ENCODE assay signal across 21 mouse cellular contexts in the genomic region with DNA sequence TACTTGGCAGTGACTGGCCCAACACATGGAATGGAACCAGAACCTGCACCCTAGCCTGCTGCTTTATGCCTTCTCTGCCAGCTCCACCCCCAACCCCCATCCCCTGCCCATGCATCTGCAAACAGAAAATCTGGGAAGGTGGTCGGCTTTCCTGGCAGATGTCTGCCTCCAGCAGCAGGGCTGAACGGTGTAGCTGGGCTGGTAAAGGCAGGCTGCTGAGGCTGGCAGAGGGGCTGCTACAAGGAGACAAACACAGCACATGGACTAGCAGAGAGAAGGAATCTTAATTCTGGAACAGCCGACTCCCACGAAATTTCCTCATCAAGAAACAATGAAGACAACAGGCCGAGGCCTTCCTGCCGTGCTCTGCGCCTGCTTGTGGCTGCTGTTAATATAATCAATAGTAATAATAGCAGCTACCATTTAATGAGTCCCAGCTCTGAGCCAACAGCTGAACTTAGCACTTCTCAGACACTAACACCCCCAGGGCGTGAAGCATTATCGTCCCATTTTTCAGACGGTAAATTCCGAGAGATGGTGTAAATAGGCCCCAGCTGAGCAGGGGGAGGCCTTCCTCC. TPM values are rescaled to one million over a fixed set of nuclear protein-coding genes. Genes with fewer than 3 reads are reported as not detected.
DNase-seq lines count a peak whose midpoint lies in the region; ATAC-seq and TF ChIP-seq lines count a peak whose summit lies in the region.
"Had no signal": no experiment of that assay in that cellular context is flagged by ENCODE, and none has a peak within 500 bp of the region (broad histone marks: within the 10 kb centered on the region; RNA-seq: fewer than 3 reads in every experiment).

No protein-coding gene starts in this region.

- H3K36me3 ChIP-seq in forebrain, embryonic 16.5 days (ENCODE audit: control insufficient read depth, insufficient read depth) = no peaks in the 10 kb centered on the region
- H3K36me3 ChIP-seq in limb, embryonic 12.5 days = no peaks in the 10 kb centered on the region
- H3K36me3 ChIP-seq: liver, embryonic 15.5 days; midbrain, embryonic 12.5 days had no signal

- no peak overlapping the region for H3K4me3 ChIP-seq in layer of hippocampus, adult 2 months
- no peak overlapping the region for H3K4me3 ChIP-seq in forebrain, embryonic 16.5 days (replicated peaks; ENCODE audit: low read length)
- H3K4me3 ChIP-seq in limb, embryonic 12.5 days (replicated peaks) = no peak overlapping the region
- H3K4me3 ChIP-seq: gastrocnemius, adult 2 months; liver, embryonic 15.5 days; midbrain, embryonic 12.5 days; myocyte had no signal

- no peak overlapping the region for H3K27ac ChIP-seq in layer of hippocampus, adult 2 months
- no peak overlapping the region for H3K27ac ChIP-seq in forebrain, embryonic 16.5 days (ENCODE audit: low read length)
- H3K27ac ChIP-seq in limb, embryonic 12.5 days = peak overlapping the region; percentile 37; the same call in 1 of the 2 replicates
- H3K27ac ChIP-seq: gastrocnemius, adult 2 months; liver, embryonic 15.5 days; midbrain, embryonic 12.5 days had no signal

- ATAC-seq in forebrain, embryonic 16.5 days = peak; percentile 33; the same call in 1 of the 2 replicates
- ATAC-seq in limb, embryonic 12.5 days (ENCODE audit: insufficient number of reproducible peaks, insufficient read depth, low FRiP score, low TSS enrichment, low read depth) = no peak
- ATAC-seq: activated CD4-positive, CD25-positive, alpha-beta regulatory T cell, adult 4 months had no signal

- TF ChIP-seq CTCF in layer of hippocampus, adult 2 months (conservative IDR thresholded peaks at IDR 0.05) = no peak

- peaks cover 6% of the 10 kb centered on the region; the same call in 1 of the 2 replicates for H3K4me1 ChIP-seq in forebrain, embryonic 16.5 days (replicated peaks; ENCODE audit: control insufficient read depth, insufficient read depth, low read length)
- peaks cover 42% of the 10 kb centered on the region for H3K4me1 ChIP-seq in limb, embryonic 12.5 days (replicated peaks)
- H3K4me1 ChIP-seq: liver, embryonic 15.5 days had no signal

- no peak overlapping the region for H3K9ac ChIP-seq in forebrain, embryonic 16.5 days (replicated peaks; ENCODE audit: low read depth, low read length)
- no peak overlapping the region for H3K9ac ChIP-seq in limb, embryonic 12.5 days (replicated peaks)
- H3K9ac ChIP-seq: liver, embryonic 15.5 days; midbrain, embryonic 12.5 days had no signal

- H3K4me2 ChIP-seq in forebrain, embryonic 16.5 days (ENCODE audit: low read length) = no peak overlapping the region
- no peak overlapping the region for H3K4me2 ChIP-seq in limb, embryonic 12.5 days
- H3K4me2 ChIP-seq: liver, embryonic 15.5 days; midbrain, embryonic 12.5 days had no signal

- peak; percentile 78 for DNase-seq in heart, adult 11 months
- DNase-seq in heart, postnatal 36 days = no peak
- peak; percentile 26 for DNase-seq in layer of hippocampus, postnatal 14 days (ENCODE audit: low spot score in 2 of 2)
- DNase-seq in layer of hippocampus, adult 2 months (ENCODE audit: low spot score in 2 of 2) = no peak
- no peak for DNase-seq in lung, postnatal 25 days (ENCODE audit: low spot score)
- DNase-seq in kidney, postnatal 25 days = no peak
- DNase-seq: gastrocnemius, adult 2 months; kidney, adult 11 months had no signal

- H3K9me3 ChIP-seq in forebrain, embryonic 16.5 days (ENCODE audit: control insufficient read depth, low read length) = no peaks in the 10 kb centered on the region
- H3K9me3 ChIP-seq in limb, embryonic 12.5 days = no peaks in the 10 kb centered on the region
- H3K9me3 ChIP-seq: liver, embryonic 15.5 days; midbrain, embryonic 12.5 days had no signal

- intact Hi-C loops in heart, postnatal 36 days (cut with DNase I) = no loop called here

- 0 out of 2 replicates have a peak, but pooled peaks cover 2% of the 10 kb centered on the region for H3K27me3 ChIP-seq in forebrain, embryonic 16.5 days (replicated peaks; ENCODE audit: control insufficient read depth, insufficient read depth, low read length)
- peaks cover 12% of the 10 kb centered on the region for H3K27me3 ChIP-seq in limb, embryonic 12.5 days
- H3K27me3 ChIP-seq: liver, embryonic 15.5 days; midbrain, embryonic 12.5 days had no signal

- 42% methylated on average over 11 of the region's 11 CpGs for WGBS in forebrain, embryonic 16.5 days
- WGBS in limb, embryonic 12.5 days = 31% methylated on average over 11 of the region's 11 CpGs

RNA-seq across cellular contexts. Expression of a gene that starts 43.8 kb away (rescaled TPM):
- not detected for total RNA-seq in heart, postnatal 36 days (2021)
- not detected for total RNA-seq in layer of hippocampus, postnatal 14 days (2021)
- not detected for total RNA-seq in layer of hippocampus, adult 2 months (2021)
- polyA plus RNA-seq in forebrain, embryonic 16.5 days (2015; fragmentation: Nextera tagmentation; extraction: Ambion mirVana) = not detected in 2 replicates
- not detected in 2 replicates for polyA plus RNA-seq in limb, embryonic 12.5 days (2016; fragmentation: Nextera tagmentation; extraction: Ambion mirVana)
- total RNA-seq: adrenal gland, postnatal 4 days; gastrocnemius, adult 2 months; heart, adult 8-10 months; layer of hippocampus, adult 8-10 months had no signal
- polyA plus RNA-seq: activated CD4-positive, CD25-positive, alpha-beta regulatory T cell, adult 4 months; heart, postnatal 0 days; limb, embryonic 11.5 days; liver, embryonic 15.5 days; midbrain, embryonic 12.5 days; myocyte; testis, adult 2 months; urinary bladder, adult 2 months had no signal

Comparison
In these comparisons a context has a peak if more than half of its experiments do, and no peak if none do; other contexts are left out.
1. DNase-seq: peak in heart, adult 11 months (single experiment) and layer of hippocampus, postnatal 14 days (2 of 2); none in heart, postnatal 36 days (0 of 2), layer of hippocampus, adult 2 months (0 of 2), lung, postnatal 25 days (single experiment) and kidney, postnatal 25 days (0 of 2).